27 mouse cellular contexts compared by ENCODE assay signal in the genomic region with DNA sequence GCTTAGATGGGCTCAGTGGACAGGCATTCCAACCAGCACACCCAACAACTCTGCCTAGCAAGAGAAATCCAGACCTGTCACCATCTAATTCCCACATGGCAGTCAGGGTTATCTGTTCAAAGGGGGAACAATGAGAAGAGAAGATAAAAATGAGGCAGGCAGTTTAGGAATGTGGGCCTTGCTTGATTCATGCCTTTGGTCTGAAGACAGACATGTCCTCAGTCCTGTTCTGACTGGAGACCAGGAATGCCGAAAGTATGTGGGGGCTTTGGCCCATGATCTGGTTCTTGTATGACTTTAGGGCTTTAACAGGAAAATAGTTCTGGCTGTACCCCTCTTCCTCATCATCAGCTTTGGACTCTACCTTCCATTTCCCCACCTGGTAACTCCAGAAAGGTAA. TPM values are rescaled to one million over a fixed set of nuclear protein-coding genes. Genes with fewer than 3 reads are reported as not detected.
DNase-seq lines count a peak whose midpoint lies in the region; ATAC-seq and TF ChIP-seq lines count a peak whose summit lies in the region.
"Had no signal": no experiment of that assay in that cellular context is flagged by ENCODE, and none has a peak within 500 bp of the region (broad histone marks: within the 10 kb centered on the region; RNA-seq: fewer than 3 reads in every experiment).

No protein-coding gene starts in this region.

- ATAC-seq in heart, embryonic 12.5 days (ENCODE audit: insufficient number of reproducible peaks, low FRiP score): peak; percentile 61
- ATAC-seq in heart, embryonic 16.5 days (replicated peaks; ENCODE audit: extremely low read depth, insufficient read depth, low FRiP score): no peak; the same call in 1 of the 2 replicates
- ATAC-seq: forebrain, embryonic 14.5 days; forebrain, postnatal 0 days; hindbrain, postnatal 0 days; inflammation-experienced regulatory T-cells, adult 6 months; intestine, embryonic 16.5 days; Patski had no signal

- WGBS in heart, adult 2 months: 25% methylated on average over 1 of the region's 1 CpGs
- 16% methylated on average over 1 of the region's 1 CpGs for WGBS in heart, embryonic 12.5 days
- 27% methylated on average over 1 of the region's 1 CpGs for WGBS in heart, embryonic 16.5 days

- H3K4me2 ChIP-seq in heart, embryonic 12.5 days: no peak overlapping the region
- no peak overlapping the region for H3K4me2 ChIP-seq in heart, embryonic 16.5 days (ENCODE audit: low read depth, low read length)
- H3K4me2 ChIP-seq: embryonic facial prominence, embryonic 12.5 days; embryonic facial prominence, embryonic 15.5 days; hindbrain, embryonic 14.5 days had no signal

- TF ChIP-seq EP300 in heart, adult 2 months (IDR thresholded peaks at IDR 0.05; ENCODE audit: insufficient read depth, low read depth, low read length): no peak

- H3K27ac ChIP-seq in heart, adult 2 months: no peak overlapping the region
- peak overlapping the region; percentile 68 for H3K27ac ChIP-seq in heart, embryonic 12.5 days (ENCODE audit: poor library complexity, severe bottlenecking)
- H3K27ac ChIP-seq in heart, embryonic 16.5 days (ENCODE audit: low read length): peak overlapping the region; percentile 10; the same call in 1 of the 2 replicates
- H3K27ac ChIP-seq: embryonic facial prominence, embryonic 12.5 days; embryonic facial prominence, embryonic 15.5 days; gastrocnemius, adult 2 months; hindbrain, embryonic 14.5 days; hindbrain, postnatal 0 days had no signal

- H3K9ac ChIP-seq in heart, adult 2 months (ENCODE audit: low read depth, low read length): no peak overlapping the region
- H3K9ac ChIP-seq in heart, embryonic 12.5 days: no peak overlapping the region
- H3K9ac ChIP-seq in heart, embryonic 16.5 days (ENCODE audit: low read length): no peak overlapping the region
- H3K9ac ChIP-seq: embryonic facial prominence, embryonic 12.5 days; embryonic facial prominence, embryonic 15.5 days; forebrain, postnatal 0 days; hindbrain, embryonic 14.5 days had no signal

- no peak overlapping the region for H3K4me3 ChIP-seq in heart, adult 2 months
- no peak overlapping the region for H3K4me3 ChIP-seq in heart, embryonic 12.5 days
- H3K4me3 ChIP-seq in heart, embryonic 16.5 days (ENCODE audit: low read length): no peak overlapping the region
- H3K4me3 ChIP-seq: embryonic facial prominence, embryonic 12.5 days; embryonic facial prominence, embryonic 15.5 days; gastrocnemius, adult 2 months had no signal

- intact Hi-C loops in heart, adult 2 months (cut with DNase I): no loop called here
- intact Hi-C loops in heart, postnatal 14 days (cut with DNase I): no loop called here

- DNase-seq in heart, adult 11 months: peak; percentile 31
- DNase-seq in heart, adult 2 months: no peak
- no peak for DNase-seq in heart, postnatal 4 days
- no peak for DNase-seq in heart, postnatal 14 days
- no peak for DNase-seq in kidney, postnatal 14 days
- DNase-seq: adrenal gland, adult 8-10 months; cerebellum, adult 11 months; cerebellum, adult 2 months; cerebellum, adult 9-11 months; cerebellum, postnatal 25 days; forebrain, postnatal 0 days; gastrocnemius, adult 2 months; gastrocnemius, postnatal 14 days; heart, adult 18-20 months; heart, postnatal 10 days; kidney, adult 18-20 months; kidney, adult 9 months had no signal

- TF ChIP-seq CTCF in heart, adult 2 months (IDR thresholded peaks at IDR 0.05): no peak

- no peaks in the 10 kb centered on the region for H3K9me3 ChIP-seq in heart, embryonic 12.5 days (replicated peaks)
- no peaks in the 10 kb centered on the region; the same call in 1 of the 2 replicates for H3K9me3 ChIP-seq in heart, embryonic 16.5 days (replicated peaks; ENCODE audit: control insufficient read depth, low read length)
- H3K9me3 ChIP-seq: embryonic facial prominence, embryonic 12.5 days; embryonic facial prominence, embryonic 15.5 days had no signal

- TF ChIP-seq POLR2A in heart, adult 2 months (IDR thresholded peaks at IDR 0.05; ENCODE audit: insufficient read depth, low read depth, low read length): no peak

- H3K27me3 ChIP-seq in heart, adult 2 months (ENCODE audit: control insufficient read depth, insufficient read depth, low read length): no peaks in the 10 kb centered on the region
- H3K27me3 ChIP-seq in heart, embryonic 12.5 days (replicated peaks): no peaks in the 10 kb centered on the region
- H3K27me3 ChIP-seq in heart, embryonic 16.5 days (ENCODE audit: control insufficient read depth, insufficient read depth, low read length): no peaks in the 10 kb centered on the region
- H3K27me3 ChIP-seq: embryonic facial prominence, embryonic 12.5 days; embryonic facial prominence, embryonic 15.5 days had no signal

- H3K36me3 ChIP-seq in heart, adult 2 months (ENCODE audit: control insufficient read depth, insufficient read depth, low read length): no peaks in the 10 kb centered on the region
- H3K36me3 ChIP-seq in heart, embryonic 12.5 days: no peaks in the 10 kb centered on the region
- no peaks in the 10 kb centered on the region for H3K36me3 ChIP-seq in heart, embryonic 16.5 days (ENCODE audit: control insufficient read depth, insufficient read depth)
- H3K36me3 ChIP-seq: embryonic facial prominence, embryonic 12.5 days; embryonic facial prominence, embryonic 15.5 days had no signal

- no peaks in the 10 kb centered on the region for H3K4me1 ChIP-seq in heart, adult 2 months (ENCODE audit: control insufficient read depth, insufficient read depth, low read length)
- H3K4me1 ChIP-seq in heart, embryonic 12.5 days (replicated peaks): peaks cover 16% of the 10 kb centered on the region
- peaks cover 13% of the 10 kb centered on the region for H3K4me1 ChIP-seq in heart, embryonic 16.5 days (ENCODE audit: control insufficient read depth, insufficient read depth, low read length)
- H3K4me1 ChIP-seq: embryonic facial prominence, embryonic 12.5 days; embryonic facial prominence, embryonic 15.5 days had no signal

- H3K79me2 ChIP-seq in heart, adult 2 months (replicated peaks; ENCODE audit: control insufficient read depth, insufficient read depth, low read length): no peaks in the 10 kb centered on the region

RNA-seq across cellular contexts. Expression of a gene that starts 27.0 kb away (rescaled TPM):
- 10 to 100 TPM; 21.6 to 22.1 TPM for total RNA-seq in heart, adult 2 months (2021)
- 11.1 and 22.2 TPM in 2 replicates for polyA plus RNA-seq in heart, adult 2 months (2012; rRNA removed)
- 62.0 and 64.3 TPM in 2 replicates for polyA plus RNA-seq in heart, embryonic 12.5 days (2016; fragmentation: Nextera tagmentation; extraction: Ambion mirVana)
- total RNA-seq in heart, postnatal 4 days (2021): 10 to 100 TPM; 49.7 to 56.8 TPM
- polyA plus RNA-seq in heart, embryonic 16.5 days (2015; fragmentation: Nextera tagmentation; extraction: Ambion mirVana): 42.5 and 44.2 TPM in 2 replicates
- total RNA-seq in heart, postnatal 14 days (2021): 10 to 100 TPM; 23.6 to 28.0 TPM
